Comparison of ENCODE assay signal across 8 mouse cellular contexts in the genomic region with DNA sequence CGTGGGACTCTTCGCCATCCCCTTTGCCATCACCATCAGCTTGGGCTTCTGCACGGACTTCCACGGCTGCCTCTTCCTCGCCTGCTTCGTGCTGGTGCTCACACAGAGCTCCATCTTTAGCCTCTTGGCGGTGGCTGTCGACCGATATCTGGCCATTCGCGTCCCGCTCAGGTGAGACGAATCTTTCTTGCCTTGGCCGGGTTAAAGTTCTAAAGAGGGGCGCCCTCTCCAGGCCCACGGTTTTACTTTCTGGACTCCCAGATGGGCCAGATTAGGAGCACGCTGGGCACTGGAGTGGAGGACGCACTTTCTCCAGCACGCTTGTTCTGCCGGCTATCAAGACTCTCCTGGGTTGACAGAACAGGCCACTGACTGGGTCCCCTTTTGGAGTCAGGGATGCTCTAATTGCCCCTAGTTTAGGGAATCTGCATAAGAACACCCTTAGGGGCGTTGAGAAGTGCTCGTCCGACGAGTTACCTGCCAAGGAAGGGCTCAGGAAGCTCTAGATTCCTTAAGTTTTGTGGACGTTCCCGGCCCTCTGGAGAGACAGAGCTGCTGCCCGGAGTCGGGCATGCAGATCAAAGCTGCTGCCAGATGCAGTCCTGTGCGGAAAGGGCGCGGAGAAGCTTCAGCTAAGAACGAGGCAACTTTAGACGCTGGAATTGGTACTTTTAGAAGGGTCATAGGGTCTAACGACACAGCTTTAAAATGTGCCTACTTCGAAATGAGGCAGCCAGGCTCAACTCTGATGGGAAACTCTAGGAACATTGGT. TPM values are rescaled to one million over a fixed set of nuclear protein-coding genes. Genes with fewer than 3 reads are reported as not detected.
A peak's percentile ranks its signal among the peaks of the same experiment; 100 is the strongest.
DNase-seq lines count a peak whose midpoint lies in the region; ATAC-seq and TF ChIP-seq lines count a peak whose summit lies in the region.

No protein-coding gene starts in this region.

- H3K4me2 ChIP-seq in embryonic facial prominence, embryonic 12.5 days (replicated peaks), result peak overlapping the region; percentile 98
- peak overlapping the region; percentile 99 for H3K4me2 ChIP-seq in hindbrain, embryonic 14.5 days (replicated peaks)
- peak overlapping the region; percentile 100 for H3K4me2 ChIP-seq in liver, embryonic 11.5 days
- peak overlapping the region; percentile 99 for H3K4me2 ChIP-seq in midbrain, postnatal 0 days (ENCODE audit: low read depth, low read length, poor library complexity, severe bottlenecking)

- H3K36me3 ChIP-seq in heart, adult 2 months (ENCODE audit: control insufficient read depth, insufficient read depth, low read length), result no peaks in the 10 kb centered on the region
- no peaks in the 10 kb centered on the region for H3K36me3 ChIP-seq in embryonic facial prominence, embryonic 12.5 days
- H3K36me3 ChIP-seq in hindbrain, embryonic 14.5 days (replicated peaks; ENCODE audit: control insufficient read depth, insufficient read depth), result no peaks in the 10 kb centered on the region
- H3K36me3 ChIP-seq in liver, embryonic 11.5 days (ENCODE audit: control insufficient read depth, insufficient read depth, low read length), result no peaks in the 10 kb centered on the region
- no peaks in the 10 kb centered on the region for H3K36me3 ChIP-seq in midbrain, postnatal 0 days (ENCODE audit: insufficient read depth, low read length)

- H3K79me2 ChIP-seq in heart, adult 2 months (replicated peaks; ENCODE audit: control insufficient read depth, insufficient read depth, low read length), result no peaks in the 10 kb centered on the region

- TF ChIP-seq EP300 in heart, adult 2 months (IDR thresholded peaks at IDR 0.05; ENCODE audit: insufficient read depth, low read depth, low read length), result no peak

- peaks cover 3% of the 10 kb centered on the region; the same call in 1 of the 2 replicates for H3K27me3 ChIP-seq in heart, adult 2 months (ENCODE audit: control insufficient read depth, insufficient read depth, low read length)
- H3K27me3 ChIP-seq in embryonic facial prominence, embryonic 12.5 days, result 0 out of 2 replicates have a peak, but pooled peaks cover 9% of the 10 kb centered on the region
- peaks cover 25% of the 10 kb centered on the region for H3K27me3 ChIP-seq in hindbrain, embryonic 14.5 days (ENCODE audit: control insufficient read depth, insufficient read depth, low read length)
- peaks cover 29% of the 10 kb centered on the region for H3K27me3 ChIP-seq in liver, embryonic 11.5 days (replicated peaks; ENCODE audit: control insufficient read depth, insufficient read depth, low read length)
- peaks cover 14% of the 10 kb centered on the region for H3K27me3 ChIP-seq in midbrain, postnatal 0 days (ENCODE audit: insufficient read depth, low read length)

- no peaks in the 10 kb centered on the region; the same call in 1 of the 2 replicates for H3K4me1 ChIP-seq in heart, adult 2 months (ENCODE audit: control insufficient read depth, insufficient read depth, low read length)
- peaks cover 32% of the 10 kb centered on the region for H3K4me1 ChIP-seq in embryonic facial prominence, embryonic 12.5 days
- H3K4me1 ChIP-seq in hindbrain, embryonic 14.5 days (replicated peaks; ENCODE audit: control insufficient read depth, insufficient read depth, low read length), result peaks cover 8% of the 10 kb centered on the region
- H3K4me1 ChIP-seq in liver, embryonic 11.5 days (replicated peaks; ENCODE audit: control insufficient read depth, insufficient read depth, low read length), result peaks cover 6% of the 10 kb centered on the region; the same call in 1 of the 2 replicates
- peaks cover 6% of the 10 kb centered on the region; the same call in 1 of the 2 replicates for H3K4me1 ChIP-seq in midbrain, postnatal 0 days (ENCODE audit: insufficient read depth, low read length)

- peak; percentile 29; the same call in 1 of the 2 replicates for TF ChIP-seq CTCF in heart, adult 2 months (IDR thresholded peaks at IDR 0.05)
- peak; percentile 48 for TF ChIP-seq CTCF in midbrain, postnatal 0 days (IDR thresholded peaks at IDR 0.05)

- no peak; the same call in 1 of the 2 replicates for ATAC-seq in embryonic facial prominence, embryonic 12.5 days (ENCODE audit: insufficient number of reproducible peaks, insufficient read depth, low FRiP score, low TSS enrichment)
- 0 out of 2 replicates have a peak, but pooled peaks have one; percentile 25 for ATAC-seq in hindbrain, embryonic 14.5 days (ENCODE audit: low FRiP score)
- peak; percentile 13; the same call in 1 of the 2 replicates for ATAC-seq in liver, embryonic 11.5 days (replicated peaks; ENCODE audit: low FRiP score)
- peak; percentile 31; the same call in 1 of the 2 replicates for ATAC-seq in midbrain, postnatal 0 days (ENCODE audit: low FRiP score)

- H3K4me3 ChIP-seq in heart, adult 2 months, result peak overlapping the region; percentile 58
- H3K4me3 ChIP-seq in embryonic facial prominence, embryonic 12.5 days, result peak overlapping the region; percentile 68
- peak overlapping the region; percentile 66 for H3K4me3 ChIP-seq in hindbrain, embryonic 14.5 days (replicated peaks; ENCODE audit: low read length)
- H3K4me3 ChIP-seq in liver, embryonic 11.5 days (ENCODE audit: low read depth, low read length), result peak overlapping the region; percentile 71
- peak overlapping the region; percentile 67 for H3K4me3 ChIP-seq in midbrain, postnatal 0 days (ENCODE audit: low read depth, low read length)

- intact Hi-C loops in heart, adult 2 months (cut with DNase I), result loop anchor here (5.0 kb wide), 1 partner anchor 77 kb away; no protein-coding TSS in a partner anchor

- peak; percentile 43 to 52 for DNase-seq in heart, adult 2 months
- no peak for DNase-seq in heart, adult 11 months
- DNase-seq in WW6 (ENCODE audit: low read depth, low spot score), result peak; percentile 54
- DNase-seq in hindbrain, embryonic 14.5 days (ENCODE audit: low spot score), result peak; percentile 50
- peak; percentile 64 for DNase-seq in liver, embryonic 11.5 days (ENCODE audit: low spot score)
- peak; percentile 25 for DNase-seq in midbrain, postnatal 0 days (ENCODE audit: low spot score)
- no peak for DNase-seq in thymus, postnatal 36 days

- H3K9ac ChIP-seq in heart, adult 2 months (ENCODE audit: low read depth, low read length), result peak overlapping the region; percentile 73
- H3K9ac ChIP-seq in embryonic facial prominence, embryonic 12.5 days, result peak overlapping the region; percentile 63
- peak overlapping the region; percentile 64 for H3K9ac ChIP-seq in hindbrain, embryonic 14.5 days
- H3K9ac ChIP-seq in liver, embryonic 11.5 days (ENCODE audit: low read depth, low read length), result peak overlapping the region; percentile 10; the same call in 1 of the 2 replicates
- peak overlapping the region; percentile 45 for H3K9ac ChIP-seq in midbrain, postnatal 0 days (replicated peaks; ENCODE audit: low read length, poor library complexity, severe bottlenecking)

- WGBS in heart, adult 2 months, result 4% methylated on average over 35 of the region's 35 CpGs
- WGBS in embryonic facial prominence, embryonic 12.5 days, result 2% methylated on average over 35 of the region's 35 CpGs
- 3% methylated on average over 35 of the region's 35 CpGs for WGBS in hindbrain, embryonic 14.5 days
- WGBS in liver, embryonic 11.5 days, result 6% methylated on average over 35 of the region's 35 CpGs
- WGBS in midbrain, postnatal 0 days, result 2% methylated on average over 35 of the region's 35 CpGs

- TF ChIP-seq POLR2A in heart, adult 2 months (IDR thresholded peaks at IDR 0.05; ENCODE audit: insufficient read depth, low read depth, low read length), result no peak

- peak overlapping the region; percentile 38 for H3K27ac ChIP-seq in heart, adult 2 months
- no peak overlapping the region for H3K27ac ChIP-seq in embryonic facial prominence, embryonic 12.5 days
- no peak overlapping the region for H3K27ac ChIP-seq in hindbrain, embryonic 14.5 days
- no peak overlapping the region for H3K27ac ChIP-seq in liver, embryonic 11.5 days (ENCODE audit: low read depth, low read length)
- 0 out of 2 replicates have a peak overlapping the region, but pooled peaks have one; percentile 6 for H3K27ac ChIP-seq in midbrain, postnatal 0 days (ENCODE audit: low read depth, low read length)

- no peaks in the 10 kb centered on the region for H3K9me3 ChIP-seq in embryonic facial prominence, embryonic 12.5 days
- H3K9me3 ChIP-seq in hindbrain, embryonic 14.5 days (ENCODE audit: control insufficient read depth, low read length), result 0 out of 2 replicates have a peak, but pooled peaks cover 3% of the 10 kb centered on the region
- H3K9me3 ChIP-seq in liver, embryonic 11.5 days (ENCODE audit: control insufficient read depth, low read length), result no peaks in the 10 kb centered on the region
- no peaks in the 10 kb centered on the region for H3K9me3 ChIP-seq in midbrain, postnatal 0 days (ENCODE audit: low read length)

RNA-seq across cellular contexts. Expression of a gene that starts 0.7 kb away (rescaled TPM):
- total RNA-seq in heart, adult 2 months (2021), result 1 to 10 TPM in 1 of 2 experiments, under 1 TPM in 1; 0.63 to 2.0 TPM
- 1.7 and 1.8 TPM in 2 replicates for polyA plus RNA-seq in heart, adult 2 months (2012; rRNA removed)
- 12.0 and 12.5 TPM in 2 replicates for polyA plus RNA-seq in embryonic facial prominence, embryonic 12.5 days (2016; fragmentation: Nextera tagmentation; extraction: Ambion mirVana)
- 5.7 and 5.8 TPM in 2 replicates for polyA plus RNA-seq in hindbrain, embryonic 14.5 days (2014; fragmentation: Nextera tagmentation; extraction: Ambion mirVana)
- polyA plus RNA-seq in liver, embryonic 11.5 days (2014; fragmentation: Nextera tagmentation; extraction: Ambion mirVana), result 0.64 and 0.99 TPM in 2 replicates
- total RNA-seq in midbrain, postnatal 0 days (2014; rRNA removed), result 5.9 and 6.0 TPM in 2 replicates
- 5.8 and 7.7 TPM in 2 replicates for polyA plus RNA-seq in midbrain, postnatal 0 days (2015; fragmentation: Nextera tagmentation; extraction: Ambion mirVana)

RNA-seq across cellular contexts. Expression of a gene that starts 31.7 kb away (rescaled TPM):
- total RNA-seq in heart, adult 2 months (2021), result 10 to 100 TPM; 17.1 to 17.6 TPM
- 22.7 and 28.7 TPM in 2 replicates for polyA plus RNA-seq in heart, adult 2 months (2012; rRNA removed)
- polyA plus RNA-seq in embryonic facial prominence, embryonic 12.5 days (2016; fragmentation: Nextera tagmentation; extraction: Ambion mirVana), result 29.0 and 29.4 TPM in 2 replicates
- 16.2 and 18.0 TPM in 2 replicates for polyA plus RNA-seq in hindbrain, embryonic 14.5 days (2014; fragmentation: Nextera tagmentation; extraction: Ambion mirVana)
- 18.6 and 20.8 TPM in 2 replicates for polyA plus RNA-seq in liver, embryonic 11.5 days (2014; fragmentation: Nextera tagmentation; extraction: Ambion mirVana)
- 8.4 and 12.2 TPM in 2 replicates for total RNA-seq in midbrain, postnatal 0 days (2014; rRNA removed)
- 23.8 and 24.8 TPM in 2 replicates for polyA plus RNA-seq in midbrain, postnatal 0 days (2015; fragmentation: Nextera tagmentation; extraction: Ambion mirVana)

RNA-seq across cellular contexts. Expression of a gene that starts 31.8 kb away (rescaled TPM):
- total RNA-seq in heart, adult 2 months (2021), result 10 to 100 TPM; 39.9 to 43.5 TPM
- polyA plus RNA-seq in heart, adult 2 months (2012; rRNA removed), result 13.7 and 24.3 TPM in 2 replicates
- 35.0 and 35.6 TPM in 2 replicates for polyA plus RNA-seq in embryonic facial prominence, embryonic 12.5 days (2016; fragmentation: Nextera tagmentation; extraction: Ambion mirVana)
- 36.2 and 42.9 TPM in 2 replicates for polyA plus RNA-seq in hindbrain, embryonic 14.5 days (2014; fragmentation: Nextera tagmentation; extraction: Ambion mirVana)
- polyA plus RNA-seq in liver, embryonic 11.5 days (2014; fragmentation: Nextera tagmentation; extraction: Ambion mirVana), result 9.0 and 9.9 TPM in 2 replicates
- 47.5 and 66.3 TPM in 2 replicates for total RNA-seq in midbrain, postnatal 0 days (2014; rRNA removed)
- 42.3 and 49.1 TPM in 2 replicates for polyA plus RNA-seq in midbrain, postnatal 0 days (2015; fragmentation: Nextera tagmentation; extraction: Ambion mirVana)

Comparison
In these comparisons a context has a peak if more than half of its experiments do, and no peak if none do; other contexts are left out.
1. DNase-seq: peak in heart, adult 2 months (2 of 2), WW6 (single experiment), hindbrain, embryonic 14.5 days (single experiment), liver, embryonic 11.5 days (single experiment) and midbrain, postnatal 0 days (single experiment); none in heart, adult 11 months (single experiment) and thymus, postnatal 36 days (0 of 2).
2. H3K27ac ChIP-seq: peak in heart, adult 2 months (single experiment) and midbrain, postnatal 0 days (single experiment); none in embryonic facial prominence, embryonic 12.5 days (single experiment), hindbrain, embryonic 14.5 days (single experiment) and liver, embryonic 11.5 days (single experiment).
3. H3K9ac ChIP-seq: peak in every context shown above with its lines; median percentile 73 in heart, adult 2 months; 64 in hindbrain, embryonic 14.5 days; 63 in embryonic facial prominence, embryonic 12.5 days; 45 in midbrain, postnatal 0 days; 10 in liver, embryonic 11.5 days.
4. Peak in every context shown above with its lines, with median percentiles within 50 percentile points of each other: H3K4me3 ChIP-seq and H3K4me2 ChIP-seq.